Mouse (Mus musculus): ENCODE measurements around the gene Tmed5.
"Not testable (repeated sequence)": the region's sequence is repeated elsewhere in the genome, so short reads cannot be mapped to it uniquely, and the experiment has no call there.

Tmed5 gene

GRCm38 (mm10) chr5:108132441-108133243 lies at the start of gene Tmed5, which contains the start of gene Ccdc18:
Gene Tmed5 (minus strand): TSS chr5:108132620.
Gene Ccdc18 (plus strand): TSS chr5:108132875.
- DNase-seq (ENCODE audit: low read depth, low spot score), result peak; percentile 99

- peak; percentile 18 for DNase-seq (ENCODE audit: low read depth, low spot score)
Observed at GRCm38 (mm10) chr5:108163695-108164094, 31.3 kb upstream of the Tmed5 start.

- no peak for DNase-seq (ENCODE audit: low read depth, low spot score)
Observed at GRCm38 (mm10) chr5:108160796-108161195, 28.4 kb upstream of the Tmed5 start.

GRCm38 (mm10) chr5:108152592-108152991 lies 20.2 kb upstream of the Tmed5 start:
- DNase-seq (ENCODE audit: low read depth, low spot score), result no peak

GRCm38 (mm10) chr5:108131849-108132440 lies 475 bp downstream of the Tmed5 start:
- DNase-seq (ENCODE audit: low read depth, low spot score), result peak; percentile 74

GRCm38 (mm10) chr5:108120221-108120900 lies 12.1 kb downstream of the Tmed5 start:
- peak; percentile 85 for DNase-seq (ENCODE audit: low read depth, low spot score)

- no peak for DNase-seq (ENCODE audit: low read depth, low spot score)
Observed at GRCm38 (mm10) chr5:108117693-108118092, 14.7 kb downstream of the Tmed5 start.

GRCm38 (mm10) chr5:108109346-108109745 lies 23.1 kb downstream of the Tmed5 start:
- DNase-seq (ENCODE audit: low read depth, low spot score), result no peak

- DNase-seq (ENCODE audit: low read depth, low spot score), result peak; percentile 32
Observed at GRCm38 (mm10) chr5:108104306-108104705, 28.1 kb downstream of the Tmed5 start.

- no peak for DNase-seq (ENCODE audit: low read depth, low spot score)
Observed at GRCm38 (mm10) chr5:108100196-108100595, 32.2 kb downstream of the Tmed5 start.

GRCm38 (mm10) chr5:108097676-108098075 lies 34.7 kb downstream of the Tmed5 start:
- peak; percentile 66 for DNase-seq (ENCODE audit: low read depth, low spot score)

GRCm38 (mm10) chr5:108092731-108093130 lies 39.7 kb downstream of the Tmed5 start:
- not testable (repeated sequence) for DNase-seq (ENCODE audit: low read depth, low spot score)

- peak; percentile 47 for DNase-seq (ENCODE audit: low read depth, low spot score)
Observed at GRCm38 (mm10) chr5:108085440-108085839, 47.0 kb downstream of the Tmed5 start.

GRCm38 (mm10) chr5:108082380-108082779 lies 50.0 kb downstream of the Tmed5 start:
- peak; percentile 68 for DNase-seq (ENCODE audit: low read depth, low spot score)

- DNase-seq (ENCODE audit: low read depth, low spot score), result no peak
Observed at GRCm38 (mm10) chr5:108079603-108080002, 52.8 kb downstream of the Tmed5 start.

- DNase-seq (ENCODE audit: low read depth, low spot score), result peak; percentile 95
Observed at GRCm38 (mm10) chr5:108076833-108077540, 55.4 kb downstream of the Tmed5 start.

- DNase-seq (ENCODE audit: low read depth, low spot score), result peak; percentile 76
Observed at GRCm38 (mm10) chr5:108076241-108076640, 56.2 kb downstream of the Tmed5 start.

GRCm38 (mm10) chr5:108072301-108072700 lies 60.1 kb downstream of the Tmed5 start:
- DNase-seq (ENCODE audit: low read depth, low spot score), result no peak

GRCm38 (mm10) chr5:108065465-108066411 lies 66.7 kb downstream of the Tmed5 start, which contains the start of gene Mtf2:
Gene Mtf2 (plus strand): TSS chr5:108065674.
- DNase-seq (ENCODE audit: low read depth, low spot score), result peak; percentile 99

GRCm38 (mm10) chr5:108060413-108060812 lies 72.0 kb downstream of the Tmed5 start:
- DNase-seq (ENCODE audit: low read depth, low spot score), result peak; percentile 95
